Mouse (Mus musculus) heart, postnatal 0 days (tissue): Measurements from ENCODE around the gene Pfkm.
A peak's percentile ranks its signal among the peaks of the same experiment; 100 is the strongest.

Source experiments
- CTCF ChIP-seq: IDR thresholded peaks from 2 replicates; pipeline ENCODE4 v1.5.1; 2016; ENCODE audit warnings: antibody characterized with exemption, control low read depth, low read depth
- EP300 ChIP-seq: IDR thresholded peaks from 2 replicates; pipeline ENCODE4 v1.6.1; 2016; ENCODE audit warnings: antibody characterized with exemption, low read depth

DNA sequence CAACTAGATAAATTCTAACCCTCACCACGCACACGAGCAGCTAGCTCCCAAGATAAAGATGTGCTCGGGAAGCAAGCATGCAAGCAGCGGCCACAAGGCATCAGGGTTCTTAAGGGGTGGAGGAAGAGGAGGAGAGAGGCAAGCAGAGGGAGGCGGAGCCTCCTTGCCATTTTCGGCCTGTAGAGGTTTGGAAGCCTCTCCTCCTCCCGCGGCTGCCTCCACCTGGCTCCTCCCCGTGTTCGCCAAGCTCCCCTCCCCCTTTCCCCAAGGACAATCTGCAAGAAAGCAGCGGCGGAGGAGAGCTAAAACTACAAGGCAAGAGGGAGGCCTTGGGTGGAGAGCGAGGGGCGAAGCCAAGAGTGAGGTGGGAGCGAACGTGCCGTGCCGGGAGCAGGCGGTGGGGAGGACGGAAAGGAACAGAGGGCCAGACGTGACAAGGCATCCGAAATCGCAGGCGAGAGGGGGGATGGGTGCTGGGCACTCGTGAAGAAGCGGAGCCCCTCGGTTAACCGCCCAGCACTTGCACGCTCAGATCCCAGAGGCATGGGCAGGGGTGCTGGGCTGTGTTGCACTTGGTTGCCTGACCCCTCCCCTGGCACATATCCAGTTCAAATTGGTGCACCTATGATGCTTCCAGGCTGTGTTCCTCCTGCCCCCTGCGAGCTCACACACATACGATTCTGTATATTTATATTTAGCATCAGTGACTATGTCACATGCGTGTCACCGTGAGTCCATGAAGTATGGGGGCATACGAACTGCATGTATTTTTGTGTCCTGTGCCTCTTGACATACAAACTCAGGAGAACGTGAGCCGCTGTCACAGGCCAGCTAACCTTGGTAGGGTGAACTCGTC, 16.1 kb downstream of the Pfkm start:
- TF ChIP-seq CTCF (0 out of 2 replicates have a peak, but pooled peaks have one; percentile 8), EP300 (no peak)
